Mouse (Mus musculus) adrenal gland, postnatal 36 days (tissue): ENCODE results near the gene Adamts9. TPM values are rescaled to one million over a fixed set of nuclear protein-coding genes. Genes with fewer than 3 reads are reported as not detected.

Source experiments
- DNase-seq, 2 experiments: peaks; one replicate each; pipeline ENCODE4 v3.0.0; 2021; ENCODE audit warnings: mixed read lengths in 1 of 2
- total RNA-seq, 2 experiments: library from RNA; stranded (reverse); gene quantifications; 2 replicates each; pipeline ENCODE4 v1.2.3; 2021

Gene Adamts9
- total RNA-seq, 2 experiments from 2014 or later: 25.7 to 60.8 TPM

GRCm38 (mm10) chr6:92928261-92928660 is 15.0 kb downstream of the Adamts9 start:
- no peak for DNase-seq

DNA sequence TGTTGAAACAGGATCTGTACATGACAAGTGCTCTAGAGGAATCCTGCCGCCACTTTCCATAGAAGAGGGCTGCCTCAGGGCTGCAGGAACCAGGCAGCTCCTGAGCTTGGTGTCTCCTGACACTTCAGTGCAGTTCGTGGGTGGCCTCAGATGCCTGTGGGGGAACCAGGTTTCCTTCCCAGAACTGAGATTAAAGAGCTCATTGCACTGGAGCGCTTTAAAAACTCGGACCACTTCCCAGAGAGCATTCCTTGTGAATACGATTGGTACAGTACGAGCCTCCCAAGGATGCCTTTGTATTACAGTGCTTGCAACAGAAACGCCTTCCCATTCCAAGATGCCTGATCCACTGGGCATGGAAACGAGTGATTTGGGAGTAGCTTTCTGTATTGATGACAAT is 18.8 kb downstream of the Adamts9 start:
- no peak for DNase-seq

GRCm38 (mm10) chr6:92921843-92922242 is 21.4 kb downstream of the Adamts9 start:
- DNase-seq: peak in 1 of 2 experiments; percentile 24

DNA sequence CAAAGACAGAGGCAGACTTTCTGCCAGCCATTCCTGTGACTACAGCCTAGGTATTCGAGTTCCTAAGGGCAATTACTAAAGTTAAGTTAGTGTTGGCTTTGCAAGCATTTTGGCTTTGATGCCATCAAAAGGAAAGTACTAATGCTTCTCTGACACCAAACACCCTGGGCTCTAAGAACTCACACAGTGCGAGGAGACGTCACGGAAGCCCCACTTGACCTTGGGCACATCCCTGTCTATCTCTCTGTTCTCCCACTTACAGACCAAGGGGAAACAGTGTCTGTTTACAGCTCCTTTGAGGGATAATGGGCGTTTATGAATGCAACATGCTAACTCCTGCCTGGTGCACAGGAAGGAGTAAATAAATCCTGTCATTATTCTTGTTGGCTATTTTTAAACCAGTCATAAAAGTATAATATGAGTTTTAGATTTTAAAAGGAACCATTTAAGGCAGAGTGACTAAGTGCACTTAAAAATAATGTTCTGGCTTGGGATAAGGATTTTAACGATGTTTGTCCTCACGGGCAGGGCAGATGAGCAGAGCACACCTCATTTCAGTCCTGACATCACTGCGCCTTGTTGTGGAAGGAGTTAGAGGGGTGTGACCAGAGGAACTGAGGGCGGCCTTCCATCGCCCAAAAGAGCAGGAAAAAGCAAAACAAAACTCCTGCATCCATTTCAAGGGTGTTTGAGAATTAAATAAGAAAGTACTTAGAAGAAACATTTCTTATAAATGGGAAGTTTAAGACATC is 22.2 kb downstream of the Adamts9 start:
- no peak for DNase-seq

- no peak for DNase-seq
These were observed 32.7 kb downstream of the Adamts9 start for GRCm38 (mm10) chr6:92910611-92911010.

- no peak for DNase-seq
These were observed 33.9 kb downstream of the Adamts9 start for GRCm38 (mm10) chr6:92909361-92909760.

- DNase-seq: peak; percentile 12 to 36
These were observed 37.4 kb downstream of the Adamts9 start for GRCm38 (mm10) chr6:92905922-92906321.

GRCm38 (mm10) chr6:92904491-92904890 is 38.8 kb downstream of the Adamts9 start:
- no peak for DNase-seq

- DNase-seq: no peak
These were observed 39.3 kb downstream of the Adamts9 start for GRCm38 (mm10) chr6:92904037-92904436.

DNA sequence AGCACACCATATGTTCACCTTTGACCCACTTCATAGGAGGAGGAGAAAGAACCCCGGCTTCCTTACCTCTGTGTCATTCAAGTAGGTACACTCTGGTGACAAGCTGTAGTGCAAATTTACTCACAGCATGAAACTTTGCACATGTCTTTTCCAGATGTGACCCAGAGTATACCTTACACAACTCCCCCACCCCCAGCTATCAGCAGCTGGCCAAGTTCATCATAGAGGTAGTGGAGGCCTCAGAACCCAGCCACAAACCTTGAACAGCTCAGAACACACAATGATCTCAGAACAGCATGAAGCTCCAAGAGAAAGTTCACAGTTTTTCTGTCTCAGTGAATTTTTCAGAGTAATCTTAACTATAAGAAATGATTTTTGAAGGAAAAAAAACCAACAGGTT is 51.8 kb downstream of the Adamts9 start:
- no peak for DNase-seq

GRCm38 (mm10) chr6:92883131-92883900 is 60.0 kb downstream of the Adamts9 start:
- DNase-seq: no peak

DNA sequence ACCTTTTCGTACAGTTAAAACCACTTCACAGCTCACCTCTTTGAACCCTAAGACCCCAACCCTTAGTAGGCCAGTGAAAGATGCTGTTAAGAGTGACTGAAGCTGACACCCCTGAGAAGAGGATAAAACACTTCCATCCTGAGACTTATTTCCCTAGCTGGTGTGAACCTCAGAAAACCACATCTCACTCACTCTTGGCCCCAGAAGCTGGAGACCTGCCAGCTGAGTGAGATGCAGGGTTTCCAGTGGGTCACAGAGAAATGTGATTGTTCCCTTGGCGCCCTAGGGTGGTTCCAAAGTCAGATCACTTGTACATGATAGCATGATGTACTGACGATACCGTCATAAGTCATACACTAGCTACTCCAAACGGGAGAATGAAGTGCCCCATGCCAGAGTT is 60.8 kb downstream of the Adamts9 start:
- no peak for DNase-seq

DNA sequence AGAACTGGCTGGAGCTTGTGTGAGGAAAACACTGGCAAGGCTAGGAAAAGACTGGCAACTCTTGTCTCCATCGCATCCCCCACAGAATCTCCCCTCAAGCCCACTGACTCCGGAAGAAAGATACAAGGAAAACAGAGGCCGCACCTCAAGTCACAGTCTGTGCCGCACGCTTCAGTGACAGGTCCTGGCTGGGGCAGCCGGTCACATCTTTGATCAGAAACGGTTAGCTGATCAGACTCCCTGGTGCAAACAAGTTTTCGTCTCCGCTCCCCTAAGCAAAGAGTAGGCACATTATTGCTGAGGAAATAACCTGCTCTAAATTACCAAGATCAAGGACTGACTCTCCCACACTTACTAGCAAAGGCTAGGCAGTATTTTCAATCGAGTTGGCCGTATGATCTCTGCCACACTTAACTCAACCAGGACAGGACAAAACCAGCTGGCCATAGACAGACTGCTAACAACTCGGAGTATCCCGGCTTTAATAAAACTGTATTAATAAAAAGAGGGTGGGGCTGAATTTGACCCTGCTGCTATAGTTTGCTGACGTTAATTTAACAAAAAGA is 63.5 kb downstream of the Adamts9 start:
- no peak for DNase-seq

GRCm38 (mm10) chr6:92878771-92879170 is 64.5 kb downstream of the Adamts9 start:
- DNase-seq: no peak

GRCm38 (mm10) chr6:92877236-92877635 is 66.1 kb downstream of the Adamts9 start:
- DNase-seq: no peak

- no peak for DNase-seq
These were observed 67.2 kb downstream of the Adamts9 start for GRCm38 (mm10) chr6:92876121-92876520.

- no peak for DNase-seq
These were observed 68.0 kb downstream of the Adamts9 start for GRCm38 (mm10) chr6:92875340-92875739.

GRCm38 (mm10) chr6:92874854-92875253 is 68.4 kb downstream of the Adamts9 start:
- DNase-seq: peak in 1 of 2 experiments; percentile 32

- no peak for DNase-seq
These were observed 70.5 kb downstream of the Adamts9 start for GRCm38 (mm10) chr6:92872766-92873165.

- DNase-seq: no peak
These were observed 71.5 kb downstream of the Adamts9 start for GRCm38 (mm10) chr6:92871813-92872212.

GRCm38 (mm10) chr6:92869582-92870219 is 73.6 kb downstream of the Adamts9 start:
- DNase-seq: no peak

- peak; percentile 17 to 28 for DNase-seq
These were observed 74.2 kb downstream of the Adamts9 start, which contains the start of gene Gm15737 for GRCm38 (mm10) chr6:92869089-92869581. Gm15737 (plus strand) TSS chr6:92869357.
